Mouse (Mus musculus): ENCODE measurements at regions not wholly inside any gene's neighbourhood (a gene's known extent, or its start where the extent isn't known, plus 50 kb on each side); places are given as distances from the start of the nearest gene placed in this dataset.

- DNase-seq = no peak
Observed at GRCm38 (mm10) chr11:25538641-25539258, 671.8 kb downstream of the 5730522E02Rik start.

GRCm38 (mm10) chr11:25536069-25536468 is 674.5 kb downstream of the 5730522E02Rik start:
- no peak for DNase-seq

- no peak for DNase-seq
Observed at GRCm38 (mm10) chr11:25533081-25533480, 677.5 kb downstream of the 5730522E02Rik start.

- DNase-seq = no peak
Observed at GRCm38 (mm10) chr11:25531668-25532398, 678.7 kb downstream of the 5730522E02Rik start.

GRCm38 (mm10) chr11:25528056-25528455 is 682.5 kb downstream of the 5730522E02Rik start:
- no peak for DNase-seq

- no peak for DNase-seq
Observed at GRCm38 (mm10) chr11:25518903-25519302, 691.7 kb downstream of the 5730522E02Rik start.

- no peak for DNase-seq
Observed at GRCm38 (mm10) chr11:25518131-25518530, 692.4 kb downstream of the 5730522E02Rik start.

- no peak for DNase-seq
Observed at GRCm38 (mm10) chr11:25505500-25505899, 705.1 kb downstream of the 5730522E02Rik start.

GRCm38 (mm10) chr11:25473682-25474365 is 736.7 kb downstream of the 5730522E02Rik start:
- no peak for DNase-seq

GRCm38 (mm10) chr11:25469819-25470218 is 740.7 kb downstream of the 5730522E02Rik start:
- no peak for DNase-seq

- DNase-seq = no peak
Observed at GRCm38 (mm10) chr11:25437206-25437605, 773.4 kb downstream of the 5730522E02Rik start.

- peak; percentile 1 for DNase-seq
Observed at GRCm38 (mm10) chr11:25435645-25436044, 774.9 kb downstream of the 5730522E02Rik start.

- no peak for DNase-seq
Observed at GRCm38 (mm10) chr11:25423186-25423585, 787.4 kb downstream of the 5730522E02Rik start.

GRCm38 (mm10) chr11:25421486-25421885 is 789.1 kb downstream of the 5730522E02Rik start:
- DNase-seq = no peak

GRCm38 (mm10) chr11:25410403-25411090 is 800.0 kb downstream of the 5730522E02Rik start:
- no peak for DNase-seq

GRCm38 (mm10) chr11:25391649-25392048 is 818.9 kb downstream of the 5730522E02Rik start:
- no peak for DNase-seq

- no peak for DNase-seq
Observed at GRCm38 (mm10) chr11:25367111-25367510, 843.5 kb downstream of the 5730522E02Rik start.

GRCm38 (mm10) chr11:25365433-25365832 is 845.1 kb downstream of the 5730522E02Rik start:
- DNase-seq = no peak

- DNase-seq = no peak
Observed at GRCm38 (mm10) chr11:25359723-25360122, 850.8 kb downstream of the 5730522E02Rik start.

GRCm38 (mm10) chr11:25357717-25358411 is 852.7 kb downstream of the 5730522E02Rik start:
- DNase-seq = no peak

GRCm38 (mm10) chr11:25356671-25357586 is 853.6 kb downstream of the 5730522E02Rik start:
- no peak for DNase-seq
